Mouse (Mus musculus): ENCODE results near the gene Slc38a9. TPM values are rescaled to one million over a fixed set of nuclear protein-coding genes. Genes with fewer than 3 reads are reported as not detected.

The Slc38a9 gene
- polyA plus RNA-seq (2016; fragmentation: Nextera tagmentation; extraction: Ambion mirVana) = 11.7 and 13.5 TPM in 2 replicates

DNA sequence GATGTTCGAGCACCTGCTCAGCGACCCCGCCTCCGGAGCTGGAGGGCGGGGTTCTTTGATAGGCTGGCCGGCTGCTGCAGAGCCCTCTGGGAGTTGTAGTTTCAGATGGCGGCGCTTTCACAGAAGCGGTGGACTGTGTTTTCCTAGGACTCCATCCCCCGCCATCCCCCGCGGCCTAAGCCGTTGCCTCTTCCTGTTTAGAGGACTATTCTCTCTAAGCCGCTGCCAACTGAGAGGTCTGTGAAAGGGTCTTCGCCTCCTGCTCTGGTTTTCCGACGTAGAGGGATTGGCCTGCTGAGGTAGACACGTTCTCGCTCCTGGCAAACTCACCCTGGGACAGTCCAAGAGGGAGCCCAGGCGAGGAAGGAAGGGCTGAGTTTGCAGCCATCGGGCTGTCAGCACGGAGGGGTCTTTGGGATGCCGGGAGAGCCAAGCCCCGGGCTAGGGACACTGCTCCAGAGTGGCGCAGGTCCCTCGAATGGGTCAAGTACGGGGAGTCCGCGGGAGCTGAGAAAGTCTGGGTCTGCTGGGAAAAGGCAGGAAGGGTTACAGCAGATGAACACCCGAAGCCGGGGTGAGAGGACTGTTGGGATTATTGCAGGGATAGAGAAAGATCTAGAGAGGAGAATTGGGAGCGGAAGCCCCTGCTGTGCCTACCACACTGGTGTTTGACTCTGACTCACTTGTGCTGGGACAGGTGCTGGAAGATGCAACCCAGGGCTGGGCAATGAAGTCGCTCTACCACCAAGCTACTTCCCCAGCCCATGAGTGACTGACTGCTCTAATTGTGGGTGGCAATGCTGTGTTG lies at the start of gene Slc38a9:
Gene Slc38a9, plus strand, starts transcription at position 178 of the 808 bp plus-strand sequence.
- WGBS = under 1% methylated on average over 33 of the region's 33 CpGs
- peaks cover 12% of the 10 kb centered on the region for H3K4me1 ChIP-seq
- H3K27ac ChIP-seq (replicated peaks) = peak within 1 kb of the TSS; percentile 80
- no peaks in the 10 kb centered on the region for H3K27me3 ChIP-seq (replicated peaks; ENCODE audit: low read depth, poor library complexity, severe bottlenecking)
- peak; percentile 93 for DNase-seq (ENCODE audit: low spot score)
- no peaks in the 10 kb centered on the region for H3K36me3 ChIP-seq (replicated peaks)
- H3K9me3 ChIP-seq = no peaks in the 10 kb centered on the region
- peak within 1 kb of the TSS; percentile 83 for H3K4me3 ChIP-seq

DNA sequence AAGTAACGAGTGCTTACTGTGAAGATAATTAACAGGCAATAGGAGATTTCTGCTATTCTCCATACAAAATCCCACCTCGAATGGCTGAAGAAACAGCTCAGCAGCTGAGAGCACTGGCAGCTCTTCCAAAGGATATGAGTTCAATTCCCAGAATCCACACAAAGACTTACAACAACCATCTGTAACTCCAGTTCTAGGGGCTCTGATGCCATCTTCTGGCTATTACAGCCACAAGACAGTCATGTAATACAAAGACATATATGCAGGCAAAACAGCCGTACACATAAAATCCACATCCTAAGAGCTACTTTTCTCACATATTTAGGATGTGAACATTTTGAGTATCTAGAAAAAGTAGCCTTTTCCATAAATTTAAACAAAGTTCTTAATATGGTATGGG lies 39.0 kb upstream of the Slc38a9 start:
- Histone ChIP-seq H3K27me3 (replicated peaks; ENCODE audit: low read depth, poor library complexity, severe bottlenecking) (no peaks in the 10 kb centered on the region), H3K36me3 (replicated peaks) (no peaks in the 10 kb centered on the region), H3K4me3 (no peak overlapping the region), H3K9me3 (no peaks in the 10 kb centered on the region), H3K4me1 (no peaks in the 10 kb centered on the region), H3K27ac (replicated peaks) (no peak overlapping the region)
- 83% methylated on average over 3 of the region's 3 CpGs for WGBS
- no peak for DNase-seq (ENCODE audit: low spot score)

DNA sequence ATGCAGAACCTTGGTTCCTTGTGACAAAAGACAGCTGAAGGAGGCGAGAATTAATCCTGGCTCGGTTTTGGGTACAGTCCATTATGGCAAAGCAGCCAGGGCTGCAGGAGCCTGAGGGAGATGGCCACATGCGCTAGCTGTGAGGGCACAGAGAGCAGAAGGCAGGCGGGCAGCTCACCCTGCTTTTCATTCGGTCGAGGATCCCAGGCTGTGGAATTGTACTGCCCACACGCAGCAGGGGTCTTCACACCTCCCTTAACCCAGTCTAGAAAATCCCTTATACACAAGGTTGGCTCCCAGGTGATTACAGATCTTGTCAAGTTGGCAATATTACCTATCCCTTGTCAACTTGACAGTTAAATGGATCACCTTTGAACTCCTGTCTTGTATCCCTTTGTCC lies 36.9 kb upstream of the Slc38a9 start:
- Histone ChIP-seq H3K4me3 (no peak overlapping the region), H3K27me3 (replicated peaks; ENCODE audit: low read depth, poor library complexity, severe bottlenecking) (no peaks in the 10 kb centered on the region), H3K27ac (replicated peaks) (no peak overlapping the region), H3K36me3 (replicated peaks) (no peaks in the 10 kb centered on the region), H3K4me1 (no peaks in the 10 kb centered on the region), H3K9me3 (no peaks in the 10 kb centered on the region)
- DNase-seq (ENCODE audit: low spot score) = no peak
- 64% methylated on average over 7 of the region's 7 CpGs for WGBS

DNA sequence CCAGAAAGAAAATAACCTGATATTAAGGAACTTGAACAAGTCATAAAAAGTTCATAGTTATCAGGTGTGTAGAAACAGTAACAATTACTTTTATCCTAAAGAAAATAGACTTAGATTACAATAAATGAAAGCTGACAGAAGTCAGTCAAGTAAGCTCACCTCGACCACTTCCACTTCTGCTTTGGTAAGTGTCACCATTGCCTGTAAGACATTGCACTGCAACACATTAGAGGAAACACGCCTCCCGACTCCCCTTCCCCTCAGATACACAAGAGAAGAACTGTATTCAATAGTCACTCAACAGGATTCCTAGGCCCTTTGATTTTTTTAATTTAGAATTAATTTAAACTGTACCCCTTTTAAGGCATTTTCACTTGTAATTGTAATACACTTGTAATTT lies 35.9 kb upstream of the Slc38a9 start:
- DNase-seq (ENCODE audit: low spot score) = no peak
- Histone ChIP-seq H3K4me1 (no peaks in the 10 kb centered on the region), H3K27me3 (replicated peaks; ENCODE audit: low read depth, poor library complexity, severe bottlenecking) (no peaks in the 10 kb centered on the region), H3K4me3 (no peak overlapping the region), H3K36me3 (replicated peaks) (no peaks in the 10 kb centered on the region), H3K9me3 (no peaks in the 10 kb centered on the region), H3K27ac (replicated peaks) (no peak overlapping the region)
- WGBS = 87% methylated on average over 3 of the region's 3 CpGs

DNA sequence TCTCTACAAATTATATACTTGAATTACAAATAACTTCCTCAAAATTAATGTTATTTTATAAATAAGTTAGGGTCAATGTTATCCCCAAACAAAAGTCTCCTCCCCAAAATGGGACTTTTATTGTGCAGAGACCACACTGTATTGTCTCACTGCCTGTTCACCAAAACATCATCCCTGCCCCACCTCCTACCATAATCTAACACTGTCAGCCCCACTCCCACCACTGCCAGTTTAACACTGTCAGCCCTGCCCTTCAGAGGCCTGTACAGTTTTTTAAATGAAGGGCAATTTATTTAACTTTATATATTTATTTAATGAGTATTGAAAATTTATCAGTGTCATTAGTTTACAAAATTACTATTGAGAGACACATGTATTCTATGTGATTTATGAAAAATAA lies 35.0 kb upstream of the Slc38a9 start:
- H3K4me1 ChIP-seq = no peaks in the 10 kb centered on the region
- H3K9me3 ChIP-seq = no peaks in the 10 kb centered on the region
- H3K36me3 ChIP-seq (replicated peaks) = no peaks in the 10 kb centered on the region
- DNase-seq (ENCODE audit: low spot score) = no peak
- H3K4me3 ChIP-seq = no peak overlapping the region
- no peak overlapping the region for H3K27ac ChIP-seq (replicated peaks)
- no peaks in the 10 kb centered on the region for H3K27me3 ChIP-seq (replicated peaks; ENCODE audit: low read depth, poor library complexity, severe bottlenecking)

DNA sequence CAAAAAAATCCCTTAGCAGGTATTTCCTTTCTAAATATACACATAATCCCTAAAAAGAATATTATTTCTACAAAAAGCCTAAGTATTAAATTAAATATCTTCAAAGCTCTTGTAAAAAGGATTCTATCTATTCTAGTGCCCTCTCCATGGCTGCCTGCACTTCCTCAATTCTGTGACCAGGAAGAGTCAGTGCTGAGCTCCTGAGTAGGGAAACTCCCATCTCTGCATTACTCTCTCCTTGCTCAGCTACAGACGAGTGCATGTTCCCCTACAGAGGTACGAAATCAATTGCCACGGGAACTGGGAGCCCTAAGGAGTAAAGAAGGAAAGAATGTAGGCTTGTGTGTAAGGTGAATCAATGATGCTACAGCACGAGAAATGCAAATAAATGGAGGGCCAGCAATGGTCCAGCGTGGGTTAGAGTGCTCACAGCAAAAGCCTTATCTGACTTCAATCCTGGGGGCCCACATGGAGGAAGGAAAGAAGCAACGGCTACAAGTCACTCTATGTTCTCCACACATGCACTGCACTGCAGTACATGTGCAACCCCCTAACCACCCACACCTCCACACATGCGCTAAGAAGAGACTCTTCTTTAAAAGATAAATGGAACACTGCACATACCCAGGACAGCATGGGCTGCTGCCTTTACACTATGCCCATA lies 25.2 kb upstream of the Slc38a9 start:
- H3K9me3 ChIP-seq = no peaks in the 10 kb centered on the region
- H3K27ac ChIP-seq (replicated peaks) = no peak overlapping the region
- DNase-seq (ENCODE audit: low spot score) = no peak
- H3K27me3 ChIP-seq (replicated peaks; ENCODE audit: low read depth, poor library complexity, severe bottlenecking) = no peaks in the 10 kb centered on the region
- H3K4me3 ChIP-seq = no peak overlapping the region
- no peaks in the 10 kb centered on the region for H3K36me3 ChIP-seq (replicated peaks)
- no peaks in the 10 kb centered on the region for H3K4me1 ChIP-seq
- WGBS = 64% methylated on average over 7 of the region's 7 CpGs

DNA sequence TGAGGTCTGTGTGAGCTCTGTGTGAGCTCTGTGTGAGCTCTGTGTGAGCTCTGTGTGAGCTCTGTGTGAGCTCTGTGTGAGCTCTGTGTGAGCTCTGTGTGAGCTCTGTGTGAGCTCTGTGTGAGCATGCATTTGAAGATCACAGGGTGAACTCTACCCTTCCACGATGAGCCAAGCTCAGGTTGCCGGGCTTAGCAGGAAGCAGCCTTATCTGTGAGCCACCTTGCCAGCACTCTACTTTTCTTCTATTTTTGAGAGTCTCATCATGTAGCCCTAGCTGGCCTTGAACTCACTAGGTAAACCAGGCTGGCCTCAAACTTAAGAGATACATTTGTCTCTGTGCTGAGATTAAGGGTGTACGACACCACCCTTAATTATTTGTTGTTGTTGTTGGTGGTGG lies 24.1 kb upstream of the Slc38a9 start:
- Histone ChIP-seq H3K27me3 (replicated peaks; ENCODE audit: low read depth, poor library complexity, severe bottlenecking) (no peaks in the 10 kb centered on the region), H3K4me1 (no peaks in the 10 kb centered on the region), H3K36me3 (replicated peaks) (no peaks in the 10 kb centered on the region), H3K4me3 (no peak overlapping the region), H3K27ac (replicated peaks) (no peak overlapping the region), H3K9me3 (no peaks in the 10 kb centered on the region)
- 48% methylated on average over 3 of the region's 3 CpGs for WGBS
- DNase-seq (ENCODE audit: low spot score) = no peak

DNA sequence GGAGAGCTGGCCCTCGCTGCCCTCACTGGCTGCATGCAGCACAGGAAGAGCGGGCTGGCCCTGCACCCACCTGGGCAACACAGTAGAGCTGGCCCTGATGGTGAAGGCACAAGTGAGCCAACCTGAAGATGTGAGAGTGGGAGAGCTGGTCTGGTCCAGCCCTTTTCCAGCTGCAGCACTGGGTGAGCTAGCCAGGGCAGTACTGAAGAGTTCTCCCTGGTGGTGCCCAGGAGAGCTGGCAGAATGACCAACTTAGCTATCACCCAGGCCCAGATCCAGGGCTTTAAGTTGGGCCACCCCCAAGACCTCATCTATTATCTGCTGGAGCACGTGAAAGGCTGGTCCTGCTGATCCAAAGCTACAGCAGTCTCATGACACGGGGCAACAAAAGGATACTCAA lies 21.4 kb upstream of the Slc38a9 start:
- Histone ChIP-seq H3K27ac (replicated peaks) (no peak overlapping the region), H3K36me3 (replicated peaks) (no peaks in the 10 kb centered on the region), H3K4me1 (no peaks in the 10 kb centered on the region), H3K27me3 (replicated peaks; ENCODE audit: low read depth, poor library complexity, severe bottlenecking) (no peaks in the 10 kb centered on the region), H3K4me3 (no peak overlapping the region), H3K9me3 (no peaks in the 10 kb centered on the region)
- WGBS = 60% methylated on average over 4 of the region's 4 CpGs
- DNase-seq (ENCODE audit: low spot score) = no peak

DNA sequence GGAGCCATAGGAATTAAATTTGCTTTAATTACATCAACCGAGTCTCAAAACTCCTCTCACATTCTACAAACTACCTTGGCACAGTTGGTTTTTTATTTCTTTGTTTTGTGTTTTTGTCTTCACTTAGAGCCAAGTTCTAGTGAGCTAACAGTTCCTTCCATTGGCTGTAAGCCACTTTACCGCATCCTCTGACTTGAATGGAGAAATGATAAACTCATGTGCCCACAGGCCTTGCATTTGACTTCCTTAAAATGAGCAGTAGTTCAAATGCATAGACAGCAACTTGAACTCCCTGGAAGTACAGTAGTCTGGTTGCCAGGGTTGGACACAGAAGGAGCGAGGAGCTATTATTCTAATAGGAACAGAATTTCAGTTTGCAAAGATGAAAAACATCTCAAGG lies 17.7 kb upstream of the Slc38a9 start:
- WGBS = 89% methylated on average over 3 of the region's 3 CpGs

DNA sequence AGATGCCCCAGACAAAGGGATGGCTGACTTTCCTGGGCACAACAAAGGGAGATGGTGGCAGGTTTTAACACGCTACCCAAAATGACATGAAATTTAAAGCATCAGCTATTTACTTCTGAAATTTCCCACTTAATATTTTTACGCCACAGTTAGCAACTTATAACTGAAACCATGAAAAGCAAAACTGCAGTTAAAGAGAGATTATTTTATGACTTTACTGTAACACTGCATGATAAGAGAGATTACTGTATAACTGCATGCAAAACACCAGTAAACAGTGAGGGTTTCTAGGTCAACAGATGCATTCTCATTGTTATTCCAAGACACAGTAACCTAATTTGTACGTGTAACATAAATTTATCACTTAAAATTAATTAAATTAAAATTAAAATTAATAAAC lies 15.6 kb upstream of the Slc38a9 start:
- Histone ChIP-seq H3K4me3 (no peak overlapping the region), H3K9me3 (no peaks in the 10 kb centered on the region), H3K27me3 (replicated peaks; ENCODE audit: low read depth, poor library complexity, severe bottlenecking) (no peaks in the 10 kb centered on the region), H3K36me3 (replicated peaks) (no peaks in the 10 kb centered on the region), H3K4me1 (no peaks in the 10 kb centered on the region), H3K27ac (replicated peaks) (no peak overlapping the region)
- no peak for DNase-seq (ENCODE audit: low spot score)
- 85% methylated on average over 3 of the region's 3 CpGs for WGBS

More for the DNA sequence above, 17.7 kb upstream of the Slc38a9 start:
- Histone ChIP-seq H3K36me3 (replicated peaks) (no peaks in the 10 kb centered on the region), H3K27ac (replicated peaks) (no peak overlapping the region), H3K4me1 (no peaks in the 10 kb centered on the region), H3K27me3 (replicated peaks; ENCODE audit: low read depth, poor library complexity, severe bottlenecking) (no peaks in the 10 kb centered on the region), H3K4me3 (no peak overlapping the region), H3K9me3 (no peaks in the 10 kb centered on the region)
- DNase-seq (ENCODE audit: low spot score) = no peak

DNA sequence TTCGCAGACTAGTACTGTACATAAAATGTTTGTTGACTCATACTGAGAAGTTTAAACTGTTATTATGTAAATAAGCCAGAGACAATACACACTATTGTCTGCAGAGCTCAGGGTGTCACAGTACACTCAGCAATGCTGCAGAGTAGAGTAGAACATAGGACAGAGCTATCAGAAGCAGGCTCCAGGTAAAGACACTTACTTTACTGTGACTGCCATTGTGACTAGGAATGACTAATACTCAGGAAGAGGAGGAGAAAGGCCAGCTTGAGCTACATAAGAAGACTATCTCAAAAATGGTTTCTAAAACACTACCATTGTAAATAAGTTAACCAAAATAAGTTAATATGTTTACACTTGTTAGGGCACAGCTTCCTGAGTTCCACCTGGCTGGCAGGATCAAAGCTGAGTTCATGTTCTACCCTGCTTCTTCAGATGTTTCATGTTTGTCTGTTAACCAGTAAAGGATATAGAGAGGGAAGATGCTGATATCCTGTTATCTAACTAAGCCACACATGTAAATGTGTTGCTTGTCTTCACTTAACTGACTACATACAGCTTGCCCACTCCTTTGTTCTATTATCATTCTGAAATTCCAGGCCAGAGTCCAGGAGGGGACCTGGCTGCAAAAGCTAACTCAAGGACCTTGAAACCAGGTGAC lies 14.9 kb upstream of the Slc38a9 start:
- no peak for DNase-seq (ENCODE audit: low spot score)
- H3K27me3 ChIP-seq (replicated peaks; ENCODE audit: low read depth, poor library complexity, severe bottlenecking) = no peaks in the 10 kb centered on the region
- no peaks in the 10 kb centered on the region for H3K36me3 ChIP-seq (replicated peaks)
- no peak overlapping the region for H3K4me3 ChIP-seq
- WGBS = 90% methylated on average over 1 of the region's 1 CpGs
- no peaks in the 10 kb centered on the region for H3K4me1 ChIP-seq
- H3K9me3 ChIP-seq = no peaks in the 10 kb centered on the region
- H3K27ac ChIP-seq (replicated peaks) = no peak overlapping the region

DNA sequence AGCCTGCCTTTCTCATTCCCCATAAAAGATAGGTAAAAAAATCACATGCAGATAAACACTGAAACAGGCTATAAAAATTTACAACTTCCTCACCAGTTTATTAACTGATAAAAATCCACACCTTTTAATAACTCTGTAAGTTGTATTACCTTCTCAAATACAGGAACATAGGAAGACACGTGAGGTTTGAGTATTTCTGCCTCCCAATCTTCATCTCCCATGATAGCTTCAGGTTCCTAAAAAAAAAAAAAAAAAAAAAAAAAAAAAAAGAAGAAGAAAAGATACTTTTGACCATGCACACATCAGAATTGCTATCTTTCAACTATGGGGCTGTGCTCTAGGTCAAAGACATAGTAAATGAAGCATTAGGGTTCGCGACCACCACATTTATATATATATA lies 9.4 kb upstream of the Slc38a9 start:
- Histone ChIP-seq H3K9me3 (peaks cover 11% of the 10 kb centered on the region), H3K36me3 (replicated peaks) (peaks cover 8% of the 10 kb centered on the region; the same call in 1 of the 2 replicates), H3K4me1 (0 out of 2 replicates have a peak, but pooled peaks cover 5% of the 10 kb centered on the region), H3K4me3 (no peak overlapping the region), H3K27ac (replicated peaks) (no peak overlapping the region), H3K27me3 (replicated peaks; ENCODE audit: low read depth, poor library complexity, severe bottlenecking) (peaks cover 5% of the 10 kb centered on the region; the same call in 1 of the 2 replicates)
- WGBS = 84% methylated on average over 3 of the region's 3 CpGs
- no peak for DNase-seq (ENCODE audit: low spot score)

All from embryonic facial prominence, embryonic 10.5 days (tissue).